In genomic region chr10:38609606-38610510, GRCm38 (mm10) we compare ENCODE assay signal across 14 mouse cellular contexts.
"Had no signal": no experiment of that assay in that cellular context is flagged by ENCODE, and none has a peak within 500 bp of the region (broad histone marks: within the 10 kb centered on the region; RNA-seq: fewer than 3 reads in every experiment).

No protein-coding gene starts in this region.

- H3K27me3 ChIP-seq: liver, embryonic 15.5 days; neural tube, embryonic 12.5 days; stomach, embryonic 15.5 days had no signal

- H3K4me2 ChIP-seq: liver, embryonic 11.5 days; liver, embryonic 15.5 days; neural tube, embryonic 12.5 days; stomach, embryonic 15.5 days had no signal

- H3K36me3 ChIP-seq: limb, embryonic 10.5 days; liver, embryonic 15.5 days; neural tube, embryonic 12.5 days; stomach, embryonic 15.5 days had no signal

- H3K4me3 ChIP-seq: layer of hippocampus, adult 2 months; limb, embryonic 10.5 days; liver, embryonic 15.5 days; neural tube, embryonic 12.5 days; stomach, embryonic 15.5 days had no signal

- H3K9ac ChIP-seq: liver, embryonic 15.5 days; neural tube, embryonic 12.5 days; stomach, embryonic 15.5 days had no signal

- ATAC-seq: intestine, postnatal 0 days; lung, postnatal 0 days had no signal

- DNase-seq: lung, adult 2 months; lung, postnatal 36 days; midbrain, embryonic 14.5 days; thymus, adult 2 months; thymus, postnatal 25 days had no signal

- H3K4me1 ChIP-seq: limb, embryonic 10.5 days; liver, embryonic 15.5 days; neural tube, embryonic 12.5 days; stomach, embryonic 15.5 days had no signal

- H3K9me3 ChIP-seq: liver, embryonic 15.5 days; neural tube, embryonic 12.5 days; stomach, embryonic 15.5 days had no signal

- H3K27ac ChIP-seq: kidney, postnatal 0 days; layer of hippocampus, adult 2 months; limb, embryonic 10.5 days; liver, embryonic 15.5 days; neural tube, embryonic 12.5 days; stomach, embryonic 15.5 days had no signal
